Mouse (Mus musculus) 3134 (cell line): ENCODE results near the gene Rhcg.
A peak's percentile ranks its signal among the peaks of the same experiment; 100 is the strongest.

Experiments
- DNase-seq: peaks from one replicate; pipeline ENCODE4 v3.0.0-alpha.2; 2011; ENCODE audit warnings: low spot score; ENCODE audit not compliant: insufficient read length; ENCODE audit errors: extremely low read depth

Gene Rhcg

GRCm38 (mm10) chr7:79617418-79617817 lies at the start of gene Rhcg:
TSS of gene Rhcg (minus strand) at chr7:79617657.
- DNase-seq = no peak

GRCm38 (mm10) chr7:79666690-79667089 lies 49.2 kb upstream of the Rhcg start:
- no peak for DNase-seq

GRCm38 (mm10) chr7:79661253-79661890 lies 43.9 kb upstream of the Rhcg start:
- no peak for DNase-seq

- no peak for DNase-seq
These were observed 43.1 kb upstream of the Rhcg start for GRCm38 (mm10) chr7:79660291-79661150.

GRCm38 (mm10) chr7:79659578-79660290 lies 42.3 kb upstream of the Rhcg start, which contains the start of gene Ticrr:
TSS of gene Ticrr (plus strand) at chr7:79660196.
- DNase-seq = peak; percentile 93

GRCm38 (mm10) chr7:79654586-79654985 lies 37.1 kb upstream of the Rhcg start:
- no peak for DNase-seq

GRCm38 (mm10) chr7:79654185-79654584 lies 36.7 kb upstream of the Rhcg start:
- no peak for DNase-seq

GRCm38 (mm10) chr7:79649005-79649404 lies 31.5 kb upstream of the Rhcg start:
- DNase-seq = no peak

- DNase-seq = no peak
These were observed 29.8 kb upstream of the Rhcg start for GRCm38 (mm10) chr7:79647233-79647632.

- DNase-seq = no peak
These were observed 14.4 kb upstream of the Rhcg start for GRCm38 (mm10) chr7:79631773-79632348.

GRCm38 (mm10) chr7:79628271-79628913 lies 10.9 kb upstream of the Rhcg start:
- no peak for DNase-seq

GRCm38 (mm10) chr7:79626170-79626569 lies 8.7 kb upstream of the Rhcg start:
- no peak for DNase-seq

- DNase-seq = no peak
These were observed 5.6 kb upstream of the Rhcg start for GRCm38 (mm10) chr7:79623086-79623485.

GRCm38 (mm10) chr7:79619493-79619892 lies 2.0 kb upstream of the Rhcg start:
- no peak for DNase-seq

GRCm38 (mm10) chr7:79615941-79616340 lies 1.5 kb downstream of the Rhcg start:
- no peak for DNase-seq

- no peak for DNase-seq
These were observed 2.4 kb downstream of the Rhcg start for GRCm38 (mm10) chr7:79615008-79615407.

GRCm38 (mm10) chr7:79613314-79613713 lies 4.1 kb downstream of the Rhcg start:
- no peak for DNase-seq

- no peak for DNase-seq
These were observed 4.7 kb downstream of the Rhcg start for GRCm38 (mm10) chr7:79612783-79613182.

- no peak for DNase-seq
These were observed 5.6 kb downstream of the Rhcg start for GRCm38 (mm10) chr7:79611901-79612300.

- DNase-seq = no peak
These were observed 10.1 kb downstream of the Rhcg start for GRCm38 (mm10) chr7:79607263-79607921.
